Mouse (Mus musculus) skeletal muscle tissue, adult 2 months (tissue): Measurements from ENCODE around the gene Ate1.
A peak's percentile ranks its signal among the peaks of the same experiment; 100 is the strongest.
"Not testable (repeated sequence)": the region's sequence is repeated elsewhere in the genome, so short reads cannot be mapped to it uniquely, and the experiment has no call there.

Experiments
- DNase-seq: peaks from one replicate; pipeline ENCODE4 v3.0.0-alpha.2; 2012; ENCODE audit warnings: low read depth, low spot score

The Ate1 gene

DNA sequence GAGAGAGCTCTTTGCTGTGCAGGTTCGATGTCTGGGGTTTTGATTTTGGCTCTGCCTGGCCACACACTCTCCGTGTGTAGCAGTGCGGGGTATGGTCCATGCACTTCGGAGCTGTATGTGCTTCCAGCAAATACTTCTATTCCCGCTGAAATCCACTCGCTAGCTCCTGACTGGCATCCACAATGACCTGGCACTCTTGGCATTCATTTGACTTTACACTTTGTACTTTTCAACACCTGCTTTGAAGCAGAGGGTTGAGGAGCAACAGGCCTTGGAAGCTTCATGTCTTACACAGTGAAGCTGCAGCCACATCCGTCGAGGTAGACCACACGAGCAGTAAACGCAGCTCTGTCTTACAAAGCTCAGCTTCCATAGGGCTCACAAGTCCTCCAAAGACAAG lies 112.5 kb downstream of the Ate1 start:
- DNase-seq = no peak

DNA sequence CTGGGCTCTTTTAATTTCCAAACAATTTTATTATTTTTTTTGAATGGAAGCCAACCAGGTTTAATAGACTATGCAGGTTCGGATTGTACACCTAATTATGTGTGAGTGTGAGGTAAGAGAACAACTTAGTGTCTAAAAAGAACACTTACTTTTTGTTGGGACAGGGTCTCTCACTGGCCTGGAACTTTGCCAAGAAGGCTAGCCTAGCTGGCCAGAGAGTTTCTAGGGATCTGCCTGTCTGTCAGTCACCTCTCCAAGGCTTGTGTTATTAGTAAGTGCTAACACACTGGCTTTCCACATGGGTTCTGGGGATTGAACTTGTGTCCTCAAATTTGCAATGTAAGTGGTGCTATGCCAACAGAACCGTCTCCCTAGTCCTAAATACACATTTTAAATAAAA lies 116.8 kb downstream of the Ate1 start:
- DNase-seq = no peak

DNA sequence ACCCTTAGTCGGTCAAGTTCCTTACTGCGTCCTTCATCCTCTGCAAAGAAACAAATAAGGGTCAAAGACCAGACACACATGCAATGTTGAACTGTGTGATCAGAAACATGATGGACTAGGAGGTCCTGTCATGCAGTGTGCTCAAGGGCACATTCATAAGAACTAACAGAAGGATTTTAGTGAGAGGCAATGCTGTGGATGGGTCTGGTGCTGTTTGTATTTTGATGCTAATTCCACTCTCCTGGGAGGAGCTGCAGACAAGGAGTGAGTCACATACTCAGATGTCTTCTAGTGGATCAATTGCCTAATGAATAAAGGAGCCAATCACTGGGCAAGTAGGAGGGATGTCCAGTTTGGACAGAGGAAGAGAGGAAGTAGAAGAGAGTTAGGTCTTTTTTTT lies 125.5 kb downstream of the Ate1 start:
- no peak for DNase-seq

DNA sequence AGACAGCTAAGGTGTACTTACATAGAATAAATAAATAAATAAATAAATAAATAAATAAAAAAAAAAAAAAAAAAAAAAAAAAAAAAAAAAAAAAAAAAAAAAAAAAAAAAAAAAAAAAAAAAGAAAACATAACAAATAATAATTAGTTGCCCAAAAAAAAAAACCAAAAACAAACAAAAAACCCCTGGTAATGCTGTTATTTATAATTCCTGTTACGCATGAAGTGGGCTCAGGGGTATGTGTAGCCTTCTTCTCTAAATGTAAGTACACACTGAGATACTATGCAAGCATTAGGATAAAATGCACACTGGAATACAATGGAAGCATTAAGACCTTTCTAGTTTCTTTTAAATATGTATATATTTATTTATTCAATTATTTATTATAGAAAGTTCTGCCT lies 130.1 kb downstream of the Ate1 start:
- not testable (repeated sequence) for DNase-seq

DNA sequence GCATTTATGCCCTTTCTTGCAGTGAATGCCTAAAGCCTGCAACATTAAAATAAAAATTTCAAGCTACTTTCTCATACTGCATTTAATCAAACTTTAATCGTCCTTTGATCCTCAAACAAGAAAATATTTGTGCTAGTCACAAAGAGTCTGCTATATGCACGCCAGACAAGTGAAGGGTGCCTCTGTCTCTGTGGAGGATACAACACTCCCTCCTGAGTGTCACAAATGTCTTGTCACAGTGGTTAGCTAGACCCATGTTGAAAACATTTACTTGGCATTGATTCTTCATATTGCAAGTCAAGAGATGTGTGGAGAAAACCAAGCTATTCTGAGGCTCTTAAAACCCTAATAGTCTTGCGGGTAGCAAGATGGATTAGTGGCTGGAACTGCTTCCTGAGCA lies 133.9 kb downstream of the Ate1 start:
- DNase-seq = no peak

DNA sequence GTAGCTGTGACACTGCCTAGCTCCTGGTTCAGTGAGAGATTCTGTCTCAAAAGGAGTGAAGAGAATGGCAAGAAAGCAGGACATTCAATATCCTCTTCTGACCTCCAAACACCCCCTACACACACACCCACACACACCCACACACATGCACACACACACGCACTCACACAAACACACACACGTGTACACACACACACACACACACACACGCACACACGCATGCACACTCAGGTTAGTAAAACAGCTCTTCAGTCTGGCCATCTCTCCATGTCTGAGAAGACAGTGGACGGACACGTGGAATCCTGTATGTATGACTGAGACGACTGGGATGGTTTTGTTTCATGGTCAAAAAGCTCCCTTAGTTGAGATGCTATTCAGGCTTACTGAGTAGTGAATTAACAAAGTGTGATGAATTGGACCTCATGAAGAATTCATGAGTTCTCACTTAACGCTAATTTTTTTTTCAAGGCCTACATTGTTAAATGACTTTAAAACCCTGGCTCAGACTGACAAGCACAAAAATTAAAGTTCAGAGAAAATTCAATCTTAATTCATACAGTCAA lies 134.4 kb downstream of the Ate1 start:
- no peak for DNase-seq

- DNase-seq = no peak
These were observed 138.0 kb downstream of the Ate1 start for GRCm38 (mm10) chr7:130382126-130382525.

DNA sequence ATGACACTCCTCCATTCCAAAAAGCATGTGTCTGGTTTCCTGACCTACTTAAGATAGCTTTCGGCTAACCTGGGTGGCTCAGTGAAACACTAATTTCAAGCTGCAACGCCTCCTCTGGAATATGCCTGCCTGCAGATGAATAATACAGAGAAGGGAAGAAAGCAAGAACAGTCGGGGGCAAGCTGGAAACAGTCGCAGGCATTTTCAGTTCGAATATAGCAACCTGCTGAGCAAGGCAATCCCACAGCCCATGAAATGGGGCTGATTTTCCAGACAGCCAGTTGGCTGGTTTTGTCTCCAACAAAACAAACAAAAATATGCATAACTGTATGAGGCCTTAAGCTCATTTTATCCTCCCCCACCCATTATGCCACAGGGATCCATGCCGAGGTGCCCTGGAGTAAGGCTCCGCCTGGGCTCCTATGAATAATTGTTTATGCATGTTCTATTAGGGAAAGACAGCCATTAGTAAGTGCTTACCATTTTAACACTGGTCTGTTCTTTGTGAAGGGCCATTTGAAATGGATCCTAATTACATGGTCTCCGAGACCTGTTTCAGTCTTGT lies 138.7 kb downstream of the Ate1 start:
- no peak for DNase-seq

DNA sequence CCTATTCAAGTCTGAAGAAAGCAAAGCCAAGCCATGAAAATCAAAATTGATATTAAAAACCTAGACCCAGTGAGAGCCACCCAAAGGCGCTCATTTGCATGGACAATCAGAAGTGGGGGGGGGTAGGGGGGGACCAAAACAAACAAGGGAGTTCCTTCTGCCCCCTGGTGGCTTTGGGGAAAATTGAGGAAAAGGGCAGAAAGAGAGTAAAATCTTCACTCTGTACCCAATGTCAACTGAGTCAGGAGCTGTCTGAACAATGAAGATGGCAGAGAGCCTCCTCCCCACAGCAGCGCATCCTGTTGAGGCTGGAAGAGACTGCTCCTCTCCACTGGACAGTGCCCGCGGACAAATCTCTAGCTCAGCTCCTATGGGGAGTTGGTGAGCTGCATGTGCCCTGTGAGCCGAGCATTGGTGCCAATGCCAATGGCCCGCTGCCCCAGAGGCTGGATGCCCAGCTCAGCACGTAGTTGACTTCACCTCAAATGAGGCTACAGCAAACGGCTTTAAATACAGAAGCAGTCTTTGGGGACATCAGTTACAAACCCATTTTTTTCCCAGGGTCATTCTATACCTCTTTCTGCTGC lies 139.3 kb downstream of the Ate1 start:
- DNase-seq = peak; percentile 13

DNA sequence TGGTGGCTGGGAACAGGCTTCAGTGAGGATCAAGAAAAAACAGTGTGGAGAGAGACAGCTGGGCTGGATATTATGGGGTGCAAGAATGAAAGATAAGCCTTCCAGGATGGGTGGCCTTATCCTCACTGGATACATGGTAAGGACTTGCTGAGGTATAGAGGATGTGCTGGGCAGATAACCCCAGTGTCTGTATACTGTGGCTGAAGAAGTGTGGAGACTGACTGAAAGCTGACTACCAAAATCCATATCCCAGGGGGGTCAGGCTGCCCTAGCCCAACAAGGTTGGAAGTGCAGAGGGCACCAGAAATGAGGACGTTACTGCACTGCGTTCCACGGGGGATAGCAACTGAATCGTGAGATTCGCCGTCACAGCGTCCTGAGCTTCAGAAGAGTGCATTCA lies 139.8 kb downstream of the Ate1 start:
- no peak for DNase-seq

- no peak for DNase-seq
These were observed 140.3 kb downstream of the Ate1 start for GRCm38 (mm10) chr7:130379886-130380285.

- DNase-seq = no peak
These were observed 141.9 kb downstream of the Ate1 start for GRCm38 (mm10) chr7:130378308-130378707.

GRCm38 (mm10) chr7:130374311-130374710 lies 145.9 kb downstream of the Ate1 start:
- peak; percentile 22 for DNase-seq

DNA sequence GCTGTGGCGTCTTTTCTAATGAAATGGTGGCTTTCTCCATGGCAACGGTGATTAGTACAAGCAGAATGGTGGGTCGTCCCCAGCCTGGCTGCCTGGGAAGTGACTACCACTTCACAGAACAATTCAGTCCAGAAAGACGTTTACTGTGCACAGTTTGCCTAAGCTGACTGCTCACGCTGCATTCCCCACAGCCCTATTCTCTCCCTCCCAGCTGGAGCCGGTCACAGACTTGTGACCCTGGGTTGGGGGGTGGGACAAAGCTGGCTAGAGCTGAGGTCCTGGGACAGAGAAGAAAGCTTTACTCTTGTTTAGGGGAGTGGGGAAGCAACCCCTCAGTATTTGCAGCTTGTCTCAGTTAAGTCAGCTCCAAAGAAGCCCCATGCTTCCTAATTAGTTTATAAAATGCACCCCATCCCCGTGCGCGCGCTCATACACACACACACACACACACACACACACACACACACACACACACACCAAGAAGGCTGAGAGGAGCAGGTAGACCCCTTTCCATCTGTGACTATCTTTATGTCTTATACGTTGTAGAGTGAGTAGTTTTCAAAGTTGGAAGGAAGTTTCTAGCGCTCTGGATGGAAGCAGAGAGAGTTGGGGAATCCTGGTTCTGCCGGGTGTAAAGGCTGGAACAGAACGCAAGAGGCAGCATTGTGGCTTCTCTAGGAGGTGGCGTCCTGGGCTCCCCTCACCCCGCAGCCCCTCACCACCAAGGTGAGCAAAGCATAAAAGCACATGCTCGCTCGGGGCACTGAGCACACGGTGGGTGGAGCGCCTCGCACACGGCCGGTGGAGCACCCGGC lies 151.1 kb downstream of the Ate1 start:
- DNase-seq = no peak

DNA sequence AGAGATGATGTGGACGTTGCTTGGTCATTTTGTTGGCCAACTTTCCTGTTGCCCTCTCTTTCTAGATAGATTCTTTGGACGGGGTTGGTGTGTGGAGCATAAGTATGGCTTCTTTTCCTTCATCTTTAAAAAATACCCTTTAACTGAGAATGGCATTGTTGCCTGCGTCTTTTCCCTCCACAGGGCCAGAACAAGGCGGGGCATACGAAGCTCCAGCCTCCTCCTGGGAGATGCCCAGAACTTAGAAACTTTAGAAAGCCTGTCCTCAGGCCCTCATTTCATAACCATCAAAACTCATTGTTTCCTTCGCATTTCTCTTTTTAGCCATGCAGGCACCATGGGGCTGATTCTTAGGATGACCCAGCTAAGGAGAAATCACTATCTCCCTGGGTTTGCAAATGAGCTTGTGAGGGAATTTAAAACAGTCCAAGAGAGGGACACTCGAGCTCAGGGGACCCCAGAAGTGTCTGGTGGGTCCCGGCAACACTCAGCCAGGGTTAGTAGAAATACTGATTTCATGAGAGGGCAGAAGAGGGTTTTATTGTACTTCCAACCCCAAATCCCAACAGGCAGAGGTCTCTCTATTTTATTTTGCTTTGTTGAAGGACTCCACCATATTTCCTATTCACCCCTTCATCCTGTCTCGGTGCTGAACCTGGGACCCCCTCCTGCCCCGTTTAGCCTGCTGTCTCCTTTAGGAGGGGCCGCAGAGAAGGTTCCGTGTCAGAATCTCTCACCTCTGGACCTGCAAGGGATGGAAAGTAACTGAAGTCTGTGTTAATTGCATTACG lies 151.9 kb downstream of the Ate1 start:
- DNase-seq = no peak

DNA sequence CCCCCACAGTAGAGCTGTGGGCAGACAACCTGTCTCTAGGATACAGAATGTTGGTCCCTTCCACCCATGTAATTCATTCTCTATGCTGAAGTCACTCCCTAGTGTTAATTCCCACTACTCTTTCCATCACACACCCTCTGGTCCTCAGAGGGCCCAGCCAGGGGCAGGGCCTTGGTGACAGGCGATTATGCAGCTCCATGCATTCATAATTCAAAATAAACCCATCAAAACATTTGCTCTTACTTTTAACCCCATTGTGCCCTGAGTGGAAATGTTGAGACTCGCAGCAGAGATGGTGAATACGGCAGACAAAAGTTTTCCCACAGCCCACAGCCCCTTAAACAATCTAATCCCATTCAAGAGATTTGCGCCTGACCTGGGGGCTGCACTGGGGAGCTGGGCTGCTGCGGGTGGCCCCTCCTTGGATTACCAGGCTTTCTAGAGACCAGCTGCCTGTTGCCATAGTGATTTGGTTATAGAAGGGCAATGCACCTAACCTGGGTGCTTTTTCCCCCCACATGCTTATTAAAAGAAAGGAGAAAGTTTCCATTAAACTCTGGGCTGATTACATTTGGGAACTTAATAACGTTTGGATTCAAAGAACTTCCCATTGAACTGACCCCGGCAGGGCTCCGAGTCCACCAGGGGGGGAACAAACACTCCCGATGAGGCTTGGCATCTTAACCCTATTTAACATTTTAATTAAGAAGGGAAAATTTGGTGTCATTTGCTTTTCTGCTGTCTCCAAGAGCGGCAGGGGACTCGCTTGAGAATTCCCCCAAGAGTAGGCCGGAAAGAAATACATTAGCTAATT lies 152.7 kb downstream of the Ate1 start:
- DNase-seq = no peak

GRCm38 (mm10) chr7:130365711-130366110 lies 154.5 kb downstream of the Ate1 start:
- DNase-seq = no peak
